Mouse (Mus musculus): ENCODE data around the gene Gm49354. TPM values are rescaled to one million over a fixed set of nuclear protein-coding genes. Genes with fewer than 3 reads are reported as not detected.

Gm49354 gene
- polyA plus RNA-seq (2016; fragmentation: Nextera tagmentation; extraction: Ambion mirVana): not detected in 2 replicates

- 80% methylated on average over 7 of the region's 7 CpGs for WGBS
- Histone ChIP-seq H3K36me3 (peaks cover 96% of the 10 kb centered on the region), H3K9me3 (replicated peaks) (no peaks in the 10 kb centered on the region), H3K9ac (no peak within 1 kb of the TSS), H3K4me2 (no peak within 1 kb of the TSS), H3K27me3 (replicated peaks) (no peaks in the 10 kb centered on the region), H3K4me3 (no peak within 1 kb of the TSS), H3K27ac (ENCODE audit: poor library complexity, severe bottlenecking) (no peak within 1 kb of the TSS), H3K4me1 (replicated peaks) (no peaks in the 10 kb centered on the region)
- ATAC-seq (ENCODE audit: insufficient number of reproducible peaks, low FRiP score): no peak
These were observed at the start of gene Gm49354 for GRCm38 (mm10) chr13:59782145-59782544. TSS of gene Gm49354 (minus strand) at chr13:59782245.

GRCm38 (mm10) chr13:59825966-59826365 lies 43.9 kb upstream of the Gm49354 start:
- Histone ChIP-seq H3K9ac (no peak overlapping the region), H3K27ac (ENCODE audit: poor library complexity, severe bottlenecking) (no peak overlapping the region), H3K36me3 (peaks cover 7% of the 10 kb centered on the region), H3K4me2 (no peak overlapping the region), H3K4me3 (no peak overlapping the region), H3K9me3 (replicated peaks) (no peaks in the 10 kb centered on the region), H3K27me3 (replicated peaks) (no peaks in the 10 kb centered on the region), H3K4me1 (replicated peaks) (peaks cover 9% of the 10 kb centered on the region)
- no peak for ATAC-seq (ENCODE audit: insufficient number of reproducible peaks, low FRiP score)

GRCm38 (mm10) chr13:59822507-59823462 lies 40.7 kb upstream of the Gm49354 start, which contains the start of gene Tut7:
TSS of gene Tut7 (minus strand) at chr13:59823147.
- H3K36me3 ChIP-seq: peaks cover 17% of the 10 kb centered on the region
- peak within 1 kb of the TSS; percentile 96 for H3K4me3 ChIP-seq
- ATAC-seq (ENCODE audit: insufficient number of reproducible peaks, low FRiP score): peak; percentile 97
- H3K4me1 ChIP-seq (replicated peaks): peaks cover 31% of the 10 kb centered on the region
- no peaks in the 10 kb centered on the region for H3K27me3 ChIP-seq (replicated peaks)
- peak within 1 kb of the TSS; percentile 75 for H3K4me2 ChIP-seq
- WGBS: under 1% methylated on average over 100 of the region's 100 CpGs
- H3K9ac ChIP-seq: peak within 1 kb of the TSS; percentile 89
- no peaks in the 10 kb centered on the region for H3K9me3 ChIP-seq (replicated peaks)
- peak within 1 kb of the TSS; percentile 96 for H3K27ac ChIP-seq (ENCODE audit: poor library complexity, severe bottlenecking)

GRCm38 (mm10) chr13:59820836-59821235 lies 38.8 kb upstream of the Gm49354 start:
- Histone ChIP-seq H3K9me3 (replicated peaks) (no peaks in the 10 kb centered on the region), H3K4me3 (peak overlapping the region; percentile 38)
- WGBS: 56% methylated on average over 3 of the region's 3 CpGs

GRCm38 (mm10) chr13:59820114-59820513 lies 38.1 kb upstream of the Gm49354 start:
- ATAC-seq (ENCODE audit: insufficient number of reproducible peaks, low FRiP score): no peak
- no peaks in the 10 kb centered on the region for H3K9me3 ChIP-seq (replicated peaks)
- peak overlapping the region; percentile 17; the same call in 1 of the 2 replicates for H3K4me3 ChIP-seq
- H3K4me1 ChIP-seq (replicated peaks): peaks cover 31% of the 10 kb centered on the region
- H3K9ac ChIP-seq: peak overlapping the region; percentile 4; the same call in 1 of the 2 replicates
- peaks cover 39% of the 10 kb centered on the region for H3K36me3 ChIP-seq
- no peaks in the 10 kb centered on the region for H3K27me3 ChIP-seq (replicated peaks)
- H3K4me2 ChIP-seq: peak overlapping the region; percentile 54
- no peak overlapping the region for H3K27ac ChIP-seq (ENCODE audit: poor library complexity, severe bottlenecking)
- 66% methylated on average over 4 of the region's 4 CpGs for WGBS

More at GRCm38 (mm10) chr13:59820836-59821235, 38.8 kb upstream of the Gm49354 start:
- Histone ChIP-seq H3K36me3 (peaks cover 32% of the 10 kb centered on the region), H3K27ac (ENCODE audit: poor library complexity, severe bottlenecking) (no peak overlapping the region), H3K27me3 (replicated peaks) (no peaks in the 10 kb centered on the region), H3K4me2 (peak overlapping the region; percentile 62), H3K4me1 (replicated peaks) (peaks cover 31% of the 10 kb centered on the region), H3K9ac (no peak overlapping the region)
- no peak for ATAC-seq (ENCODE audit: insufficient number of reproducible peaks, low FRiP score)

GRCm38 (mm10) chr13:59817352-59817751 lies 35.3 kb upstream of the Gm49354 start:
- no peaks in the 10 kb centered on the region for H3K27me3 ChIP-seq (replicated peaks)
- peaks cover 61% of the 10 kb centered on the region for H3K36me3 ChIP-seq
- H3K4me1 ChIP-seq (replicated peaks): peaks cover 39% of the 10 kb centered on the region
- 83% methylated on average over 4 of the region's 4 CpGs for WGBS
- H3K9ac ChIP-seq: no peak overlapping the region
- no peak for ATAC-seq (ENCODE audit: insufficient number of reproducible peaks, low FRiP score)
- no peak overlapping the region for H3K4me3 ChIP-seq
- H3K4me2 ChIP-seq: no peak overlapping the region
- no peaks in the 10 kb centered on the region for H3K9me3 ChIP-seq (replicated peaks)
- no peak overlapping the region for H3K27ac ChIP-seq (ENCODE audit: poor library complexity, severe bottlenecking)

GRCm38 (mm10) chr13:59814109-59814591 lies 32.1 kb upstream of the Gm49354 start:
- no peak overlapping the region for H3K4me3 ChIP-seq
- no peaks in the 10 kb centered on the region for H3K27me3 ChIP-seq (replicated peaks)
- H3K9me3 ChIP-seq (replicated peaks): no peaks in the 10 kb centered on the region
- peaks cover 19% of the 10 kb centered on the region for H3K4me1 ChIP-seq (replicated peaks)
- 29% methylated on average over 6 of the region's 6 CpGs for WGBS
- H3K36me3 ChIP-seq: peaks cover 77% of the 10 kb centered on the region
- peak overlapping the region; percentile 70 for H3K27ac ChIP-seq (ENCODE audit: poor library complexity, severe bottlenecking)
- no peak overlapping the region for H3K9ac ChIP-seq
- ATAC-seq (ENCODE audit: insufficient number of reproducible peaks, low FRiP score): peak; percentile 94
- H3K4me2 ChIP-seq: 0 out of 2 replicates have a peak overlapping the region, but pooled peaks have one; percentile 8

GRCm38 (mm10) chr13:59811581-59811980 lies 29.5 kb upstream of the Gm49354 start:
- Histone ChIP-seq H3K4me1 (replicated peaks) (peaks cover 8% of the 10 kb centered on the region), H3K27ac (ENCODE audit: poor library complexity, severe bottlenecking) (no peak overlapping the region), H3K27me3 (replicated peaks) (no peaks in the 10 kb centered on the region), H3K36me3 (peaks cover 87% of the 10 kb centered on the region), H3K9ac (no peak overlapping the region), H3K9me3 (replicated peaks) (no peaks in the 10 kb centered on the region), H3K4me2 (no peak overlapping the region), H3K4me3 (no peak overlapping the region)
- 97% methylated on average over 3 of the region's 3 CpGs for WGBS
- ATAC-seq (ENCODE audit: insufficient number of reproducible peaks, low FRiP score): no peak

GRCm38 (mm10) chr13:59801000-59801399 lies 19.0 kb upstream of the Gm49354 start:
- Histone ChIP-seq H3K9ac (no peak overlapping the region), H3K36me3 (peaks cover 96% of the 10 kb centered on the region), H3K27ac (ENCODE audit: poor library complexity, severe bottlenecking) (no peak overlapping the region), H3K9me3 (replicated peaks) (no peaks in the 10 kb centered on the region), H3K4me3 (no peak overlapping the region), H3K27me3 (replicated peaks) (no peaks in the 10 kb centered on the region), H3K4me1 (replicated peaks) (0 out of 2 replicates have a peak, but pooled peaks cover 3% of the 10 kb centered on the region), H3K4me2 (no peak overlapping the region)
- ATAC-seq (ENCODE audit: insufficient number of reproducible peaks, low FRiP score): no peak
- WGBS: 81% methylated on average over 6 of the region's 6 CpGs

- H3K4me1 ChIP-seq (replicated peaks): 0 out of 2 replicates have a peak, but pooled peaks cover 3% of the 10 kb centered on the region
- H3K4me3 ChIP-seq: no peak overlapping the region
- 68% methylated on average over 2 of the region's 2 CpGs for WGBS
- no peak overlapping the region for H3K4me2 ChIP-seq
- peaks cover 96% of the 10 kb centered on the region for H3K36me3 ChIP-seq
- H3K9ac ChIP-seq: no peak overlapping the region
- no peak overlapping the region for H3K27ac ChIP-seq (ENCODE audit: poor library complexity, severe bottlenecking)
- H3K27me3 ChIP-seq (replicated peaks): no peaks in the 10 kb centered on the region
- H3K9me3 ChIP-seq (replicated peaks): no peaks in the 10 kb centered on the region
- ATAC-seq (ENCODE audit: insufficient number of reproducible peaks, low FRiP score): no peak
These were observed 18.0 kb upstream of the Gm49354 start for GRCm38 (mm10) chr13:59800077-59800476.

- Histone ChIP-seq H3K36me3 (peaks cover 93% of the 10 kb centered on the region), H3K4me3 (no peak overlapping the region), H3K27me3 (replicated peaks) (no peaks in the 10 kb centered on the region), H3K4me1 (replicated peaks) (0 out of 2 replicates have a peak, but pooled peaks cover 3% of the 10 kb centered on the region), H3K27ac (ENCODE audit: poor library complexity, severe bottlenecking) (no peak overlapping the region), H3K9ac (no peak overlapping the region), H3K9me3 (replicated peaks) (no peaks in the 10 kb centered on the region), H3K4me2 (no peak overlapping the region)
- no peak for ATAC-seq (ENCODE audit: insufficient number of reproducible peaks, low FRiP score)
- 96% methylated on average over 1 of the region's 1 CpGs for WGBS
These were observed 16.3 kb upstream of the Gm49354 start for GRCm38 (mm10) chr13:59798306-59798705.

All from heart, embryonic 12.5 days (tissue).